Mouse (Mus musculus): ENCODE measurements around the gene Gm11060.

DNA sequence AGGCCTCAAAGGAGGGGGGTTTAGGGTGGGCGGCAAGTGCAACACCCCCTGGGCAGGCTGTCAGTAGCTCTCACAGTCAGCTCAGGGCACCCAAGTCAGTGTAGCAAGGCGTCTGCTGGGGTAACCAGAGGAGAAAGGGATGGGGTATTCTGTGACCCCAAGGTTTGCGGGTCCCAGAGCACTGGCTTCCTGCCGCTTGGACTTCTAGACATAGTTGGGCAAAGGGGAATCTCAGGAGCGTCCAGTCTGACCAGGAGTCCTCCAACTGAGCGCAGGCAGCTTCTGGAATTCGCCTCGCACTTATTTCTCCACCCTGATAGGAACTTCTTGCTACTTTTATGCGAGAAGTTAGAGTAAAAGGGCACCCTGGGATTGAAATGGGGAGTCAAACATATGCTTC, 32.1 kb downstream of the Gm11060 start:
- TF ChIP-seq FLI1 (IDR thresholded peaks at IDR 0.05; ENCODE audit: low read length) (no peak), GATA1 (IDR thresholded peaks at IDR 0.05; ENCODE audit: borderline replicate concordance, low read length) (no peak)

Measured in megakaryocyte, embryonic 14.5 days (primary cell).